Mouse (Mus musculus) cortical plate, adult 2 months (tissue): Measurements from ENCODE around the gene Pfkfb3.

Source experiments
- CTCF ChIP-seq: fragments of 200-500 bp; IDR thresholded peaks from 2 replicates; pipeline ENCODE4 v1.5.1; 2011; ENCODE audit warnings: mild to moderate bottlenecking, control low read depth, low read length; ENCODE audit not compliant: insufficient read depth; ENCODE audit errors: extremely low read depth
- POLR2A ChIP-seq: fragments of 200-500 bp; IDR thresholded peaks from 2 replicates; pipeline ENCODE4 v1.6.1; 2011; ENCODE audit warnings: mild to moderate bottlenecking, low read length, control low read depth; ENCODE audit not compliant: insufficient read depth; ENCODE audit errors: extremely low read depth

- TF ChIP-seq CTCF (no peak), POLR2A (no peak)
Measured at GRCm38 (mm10) chr2:11457904-11458303, 96.0 kb downstream of the Pfkfb3 start.
